Mouse (Mus musculus) kidney, postnatal 25 days (tissue): ENCODE data around the gene Dpy30.

Experiments used
- DNase-seq, 2 experiments: peaks; one replicate each; pipeline ENCODE4 v3.0.0; 2021; ENCODE audit warnings: mixed read lengths in 2 of 2

Gene Dpy30

DNA sequence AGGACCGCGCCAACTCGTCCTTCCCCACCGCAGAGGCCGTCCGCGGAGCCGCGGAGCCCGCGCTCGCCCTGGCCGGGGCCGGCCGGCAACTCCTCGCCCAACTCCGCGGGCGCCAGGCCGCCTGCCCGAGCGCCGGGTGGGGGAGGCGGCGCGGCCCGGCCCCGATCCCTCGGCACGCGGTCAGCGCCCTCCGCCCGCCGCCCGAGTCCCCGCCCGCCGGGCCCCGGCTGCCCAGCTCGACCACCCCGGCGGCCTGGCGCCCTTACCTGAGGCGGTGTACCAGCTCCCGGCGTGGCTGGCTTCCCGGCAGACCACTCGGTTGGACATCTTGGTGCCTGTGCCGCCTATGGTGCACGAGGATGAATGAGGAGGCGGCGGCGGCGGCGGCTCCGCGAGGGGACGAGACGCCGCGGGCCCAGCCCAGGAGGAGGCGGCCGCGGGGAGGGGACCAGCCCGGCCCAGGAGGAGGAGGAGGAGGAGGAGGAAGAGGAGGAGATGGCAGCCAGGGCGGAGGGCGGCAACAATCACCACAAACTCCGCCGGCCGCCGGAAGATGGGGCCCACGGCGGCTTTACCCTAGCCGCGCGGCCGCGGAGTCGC, 29.2 kb downstream of the Dpy30 start:
- peak; percentile 87 to 95 for DNase-seq

GRCm38 (mm10) chr17:74293687-74294425, 29.9 kb downstream of the Dpy30 start:
- peak; percentile 17 to 43 for DNase-seq

- DNase-seq, result no peak
Observed at GRCm38 (mm10) chr17:74291640-74292361, 31.9 kb downstream of the Dpy30 start.

DNA sequence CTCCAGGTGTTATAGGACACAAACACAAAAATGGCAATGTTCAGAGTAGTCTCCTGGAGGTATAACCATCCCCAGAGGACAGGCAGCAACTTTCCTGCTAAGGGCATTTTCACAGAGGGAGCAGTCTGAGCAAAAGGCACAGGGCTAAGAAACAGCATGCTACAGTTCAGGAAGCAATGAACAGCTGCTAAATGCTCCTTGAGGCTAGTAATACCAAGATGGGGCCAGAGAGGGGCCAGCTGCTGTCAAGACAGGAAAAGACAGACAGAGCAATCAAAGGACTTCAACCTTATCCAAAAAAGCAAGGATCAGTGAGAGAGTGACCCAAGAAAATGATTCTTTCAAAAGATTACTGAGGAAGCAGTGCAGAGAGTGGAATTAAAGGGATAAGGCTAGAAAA, 32.9 kb downstream of the Dpy30 start:
- no peak for DNase-seq

DNA sequence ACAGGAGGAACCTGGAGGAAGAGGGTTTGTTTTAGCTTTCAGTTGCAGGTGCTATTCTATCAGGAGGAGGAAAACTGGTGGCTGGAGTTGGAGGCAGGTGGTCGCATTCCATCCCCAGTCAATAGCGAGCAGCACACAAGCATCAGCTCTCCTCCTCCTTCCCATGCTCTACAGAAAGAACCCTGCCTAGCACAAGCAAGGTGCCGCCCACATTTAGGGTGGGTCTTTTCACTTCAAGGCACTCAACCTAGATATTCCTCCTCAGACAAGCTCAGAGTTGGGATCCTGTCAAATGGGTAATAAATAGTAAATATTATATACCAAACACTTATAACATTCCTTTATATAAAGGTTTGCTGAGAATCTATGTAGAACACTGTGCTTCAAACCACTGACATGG, 33.5 kb downstream of the Dpy30 start:
- DNase-seq, result no peak

DNA sequence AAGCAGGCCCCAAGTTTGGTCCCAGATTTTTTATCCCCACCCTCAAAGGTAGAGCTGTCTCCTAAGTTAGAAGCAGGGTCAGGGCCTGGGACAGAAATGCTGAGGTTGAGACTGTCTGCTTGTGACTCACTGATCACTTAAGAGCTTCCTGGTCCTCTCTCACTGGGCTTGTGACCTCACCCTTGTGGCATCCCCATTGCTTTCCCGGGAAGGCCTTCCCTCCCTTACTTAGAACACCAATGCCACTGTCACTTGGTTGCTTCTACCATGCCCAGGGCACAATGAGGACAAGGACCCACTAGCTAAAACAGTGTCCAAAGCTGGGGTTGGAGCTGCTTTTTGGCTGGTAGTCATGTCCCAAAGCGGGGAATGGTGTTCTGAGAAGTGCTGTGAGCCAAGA, 35.1 kb downstream of the Dpy30 start:
- DNase-seq, result no peak

DNA sequence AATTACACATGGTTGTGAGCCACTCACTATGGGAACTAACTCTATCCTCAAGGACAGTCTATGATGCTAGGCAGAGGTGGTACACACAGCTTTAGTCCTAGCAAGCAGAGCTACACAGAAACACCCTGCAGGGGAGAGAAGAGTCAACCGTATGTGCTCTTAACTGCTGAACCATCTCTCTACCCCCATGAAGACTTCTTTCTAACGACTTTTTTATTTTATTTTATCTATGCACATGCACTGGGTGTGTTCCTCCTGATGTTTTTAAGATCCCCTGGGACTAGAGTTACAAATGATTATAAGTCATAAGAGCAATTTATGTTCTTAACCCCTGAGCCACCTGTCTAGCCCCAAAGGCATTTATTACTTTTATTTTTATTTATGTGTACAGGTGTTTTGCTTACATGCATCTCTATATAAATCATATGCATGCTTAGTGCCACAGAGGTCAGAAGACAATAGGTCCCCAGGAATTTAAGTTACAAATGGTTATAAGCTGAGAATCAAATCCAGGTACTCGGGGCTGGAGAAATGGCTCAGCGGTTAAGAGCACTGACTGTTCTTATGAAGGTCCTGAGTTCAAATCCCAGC, 37.5 kb downstream of the Dpy30 start:
- DNase-seq, result no peak

DNA sequence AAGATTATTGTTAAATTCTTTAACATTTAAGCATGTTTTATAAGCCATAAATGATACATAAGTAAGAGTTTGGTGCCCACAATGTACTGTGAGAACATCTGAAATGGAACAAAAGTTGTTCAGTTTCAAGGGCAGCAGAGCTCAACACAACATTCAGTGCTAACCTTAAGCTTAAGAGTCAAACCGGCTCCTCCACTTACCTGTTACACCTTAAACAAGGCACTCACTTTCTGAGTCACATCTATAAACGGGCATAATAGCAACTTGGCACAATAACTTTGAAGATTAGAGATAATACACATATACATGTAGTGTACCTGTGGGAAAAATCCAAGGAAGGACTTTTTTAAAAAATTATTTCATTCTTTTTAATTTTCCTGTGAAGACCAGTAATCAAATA, 38.0 kb downstream of the Dpy30 start:
- DNase-seq, result no peak

GRCm38 (mm10) chr17:74284397-74285115, 39.2 kb downstream of the Dpy30 start:
- DNase-seq, result peak; percentile 51 to 61

GRCm38 (mm10) chr17:74282024-74282423, 41.7 kb downstream of the Dpy30 start:
- no peak for DNase-seq

GRCm38 (mm10) chr17:74278966-74279869, 44.5 kb downstream of the Dpy30 start:
- DNase-seq, result no peak

DNA sequence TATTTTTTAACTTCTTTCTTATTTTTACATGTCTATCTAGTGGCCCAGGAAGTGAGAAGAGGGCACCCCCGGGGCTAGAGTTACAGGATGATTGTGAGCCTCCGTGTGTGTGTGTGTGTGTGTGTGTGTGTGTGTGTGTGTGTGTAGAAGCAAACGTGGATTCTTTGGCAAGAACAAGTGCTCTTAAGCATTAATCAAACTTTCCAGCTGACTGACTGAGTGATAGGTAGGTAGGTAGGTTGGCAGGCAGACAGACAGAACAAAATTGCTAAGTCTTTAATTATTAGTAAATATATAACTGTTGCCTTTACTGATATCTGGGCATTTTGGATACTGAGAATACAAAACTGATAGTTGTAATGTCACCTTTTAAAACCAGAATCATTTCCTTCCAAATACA, 49.3 kb downstream of the Dpy30 start:
- no peak for DNase-seq

DNA sequence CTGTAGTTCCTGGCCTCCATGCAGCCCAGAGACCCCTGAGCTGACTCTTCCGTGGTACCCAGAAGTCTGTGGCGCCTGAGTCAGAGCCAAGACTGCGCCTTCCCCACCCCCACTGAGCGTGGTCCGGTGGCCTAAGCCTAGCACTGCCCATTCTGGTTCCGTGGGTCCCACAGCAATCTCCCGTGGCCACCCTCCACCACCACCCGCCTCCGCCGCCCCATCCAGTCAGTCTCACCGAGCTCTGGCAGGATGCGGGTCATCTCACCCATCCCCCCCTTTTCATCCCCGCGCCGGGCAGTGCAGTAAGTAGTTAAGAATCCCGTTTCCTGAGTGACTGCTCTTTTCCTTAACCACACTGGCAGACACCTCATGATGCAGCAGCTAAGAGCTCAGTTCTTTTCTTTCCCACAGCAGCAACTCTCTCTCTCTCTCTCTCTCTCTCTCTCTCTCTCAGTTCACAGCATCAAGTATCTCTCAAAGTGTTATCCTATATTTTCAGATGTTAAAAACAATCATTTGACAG, 51.0 kb downstream of the Dpy30 start:
- no peak for DNase-seq

- DNase-seq, result no peak
Observed at GRCm38 (mm10) chr17:74271541-74272268, 52.0 kb downstream of the Dpy30 start.

- DNase-seq, result no peak
Observed at GRCm38 (mm10) chr17:74270205-74270604, 53.5 kb downstream of the Dpy30 start.

DNA sequence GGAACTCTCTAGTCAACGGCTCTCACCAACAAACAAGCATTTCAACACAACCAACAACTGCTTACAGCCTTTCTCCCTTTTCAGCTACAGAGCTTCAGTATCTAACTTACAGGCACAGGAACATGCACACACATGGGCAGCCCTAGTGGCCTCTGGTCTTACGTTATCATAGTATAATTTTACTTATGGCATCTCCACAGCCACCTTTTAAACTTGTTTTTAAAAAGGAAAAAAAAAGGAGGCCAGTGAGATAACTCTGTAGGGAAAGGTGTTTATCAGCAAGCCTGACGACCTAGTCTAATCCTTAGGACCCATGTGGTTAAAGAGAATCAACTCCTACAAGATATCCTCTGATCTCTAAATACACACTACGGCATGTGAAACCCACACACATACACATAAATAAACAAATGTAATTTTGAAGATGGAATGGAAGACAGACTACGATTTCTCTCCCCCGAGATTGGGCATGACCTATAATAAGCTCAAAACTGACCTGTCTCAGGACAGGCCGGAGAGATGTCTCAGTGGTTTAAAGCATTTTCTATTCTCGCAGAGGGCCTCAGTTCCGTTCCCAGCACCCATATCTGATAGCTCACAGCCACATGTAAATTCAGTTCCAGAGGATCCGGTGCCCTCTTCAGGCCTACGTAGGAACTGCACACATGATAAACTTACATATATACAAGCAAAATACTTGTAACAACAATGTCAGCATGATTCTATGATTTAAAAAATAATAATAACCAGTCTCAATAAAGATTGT, 56.1 kb downstream of the Dpy30 start:
- no peak for DNase-seq

DNA sequence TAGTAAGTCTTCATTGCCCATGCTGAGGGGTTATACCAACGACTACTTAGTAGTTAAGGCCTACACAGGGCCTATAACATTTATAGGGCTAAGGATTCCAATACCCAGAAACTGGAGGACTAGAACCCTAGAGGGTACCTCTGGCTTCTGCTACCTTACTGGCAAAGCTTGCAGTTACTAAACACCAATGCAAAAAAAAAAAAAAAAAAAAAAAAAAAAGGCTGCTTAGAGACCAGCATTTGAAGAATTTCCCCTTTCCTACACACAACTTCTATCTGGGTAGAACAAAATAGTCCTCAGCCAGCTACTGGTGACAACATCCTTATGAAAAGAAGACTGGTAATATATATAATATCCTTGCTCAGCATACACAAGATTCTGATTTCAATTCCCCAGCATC, 58.1 kb downstream of the Dpy30 start:
- no peak for DNase-seq

DNA sequence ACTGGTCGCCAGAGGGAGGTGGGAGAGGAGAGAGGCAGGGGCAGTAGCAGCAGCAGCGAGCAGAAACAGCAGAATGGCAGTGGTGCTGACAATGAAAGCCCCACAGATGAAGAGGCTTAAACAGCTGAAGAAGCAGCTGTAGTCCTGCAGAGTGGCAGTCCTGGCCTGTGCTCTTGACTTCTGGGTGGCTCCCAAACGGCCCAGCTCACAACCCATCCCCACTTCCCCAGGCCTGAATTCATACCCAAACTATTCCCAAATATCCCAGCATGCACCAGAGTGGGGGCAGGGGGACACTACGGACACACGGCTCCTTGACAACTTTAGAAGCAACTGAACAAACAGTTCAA, 58.6 kb downstream of the Dpy30 start:
- no peak for DNase-seq

DNA sequence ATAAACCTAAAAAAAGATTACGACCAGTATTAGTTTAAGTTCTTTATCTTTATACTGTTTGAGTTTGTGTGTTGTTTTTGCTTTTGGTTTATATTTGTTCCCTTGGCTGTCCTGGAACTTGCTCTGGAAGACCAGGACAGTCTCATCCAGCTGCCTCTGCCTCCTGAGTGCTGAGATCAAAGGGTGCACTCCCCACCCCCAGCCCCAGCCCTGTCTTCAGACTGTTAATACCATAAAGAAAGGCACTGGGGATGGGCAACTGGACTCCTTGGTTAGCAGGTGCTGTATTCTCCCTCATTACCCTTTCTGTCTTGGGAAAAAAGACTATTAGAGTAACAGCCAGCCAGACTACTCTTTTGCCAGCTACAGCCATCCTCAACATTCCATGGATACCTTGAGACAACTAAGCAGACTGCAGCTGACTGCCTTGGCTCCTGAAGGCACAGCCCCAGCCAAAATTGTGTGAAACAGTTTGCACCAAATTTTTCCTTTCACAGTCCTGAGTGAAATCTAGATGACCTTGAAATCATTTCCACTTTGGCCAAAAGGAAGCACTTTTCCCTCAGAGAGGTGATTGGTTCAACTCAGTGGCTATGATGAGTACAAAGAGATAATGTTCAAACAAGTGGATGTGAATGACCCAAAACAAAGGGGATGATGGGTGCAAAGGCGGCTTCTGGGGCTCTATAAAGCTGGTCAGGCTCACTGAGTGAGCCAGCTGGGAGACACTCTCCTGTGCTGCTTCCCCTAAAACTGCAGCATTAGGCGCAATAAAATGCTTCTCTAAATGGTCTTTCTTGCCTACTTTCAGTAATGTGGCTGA, 59.2 kb downstream of the Dpy30 start:
- no peak for DNase-seq
